Mouse (Mus musculus): ENCODE results near the gene Phykpl.
A peak's percentile ranks its signal among the peaks of the same experiment; 100 is the strongest.

Phykpl gene

DNA sequence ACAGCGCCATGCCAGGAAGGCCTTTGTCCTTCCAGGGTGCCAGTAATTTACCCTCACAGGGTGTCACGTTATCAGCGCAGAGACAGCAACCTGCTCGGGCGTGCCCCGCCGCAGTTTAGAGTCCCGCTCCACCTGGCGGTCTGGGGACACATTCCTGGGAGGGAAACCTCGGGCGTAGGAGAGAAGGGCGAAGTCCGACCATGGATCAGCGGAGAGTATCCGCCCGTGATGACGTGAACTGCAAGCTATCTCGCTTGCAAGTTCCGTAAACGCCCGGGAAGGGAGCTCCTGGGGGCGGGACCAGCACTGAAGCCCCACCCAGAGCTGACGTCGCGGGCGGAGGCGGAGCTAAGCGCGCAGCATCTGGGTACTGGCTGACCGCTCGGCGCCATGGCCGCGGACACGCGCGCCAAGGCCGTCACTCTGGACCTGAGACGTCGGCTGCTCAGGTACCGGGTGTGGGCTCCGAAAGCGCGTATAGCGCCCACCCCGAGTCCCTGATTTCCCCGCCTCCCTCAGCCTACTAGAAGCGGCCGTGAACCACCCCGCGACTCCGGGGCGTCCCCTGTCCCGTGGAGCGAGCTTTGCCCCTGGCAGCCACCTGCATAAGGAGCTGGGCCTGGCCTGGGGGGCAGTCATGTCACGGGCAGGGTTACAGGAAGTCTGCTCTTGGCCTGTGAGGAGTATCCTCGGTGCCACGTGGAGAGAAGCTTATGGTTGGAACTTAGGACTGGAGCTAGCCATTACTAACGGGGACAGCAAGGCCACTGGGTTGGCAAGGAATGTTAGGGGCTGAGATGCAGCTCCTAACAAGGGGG, at the start of gene Phykpl:
Gene Phykpl, plus strand, starts transcription at position 327 of the 818 bp plus-strand sequence.
- DNase-seq (ENCODE audit: low spot score in 2 of 2), result peak; percentile 97 to 98

DNA sequence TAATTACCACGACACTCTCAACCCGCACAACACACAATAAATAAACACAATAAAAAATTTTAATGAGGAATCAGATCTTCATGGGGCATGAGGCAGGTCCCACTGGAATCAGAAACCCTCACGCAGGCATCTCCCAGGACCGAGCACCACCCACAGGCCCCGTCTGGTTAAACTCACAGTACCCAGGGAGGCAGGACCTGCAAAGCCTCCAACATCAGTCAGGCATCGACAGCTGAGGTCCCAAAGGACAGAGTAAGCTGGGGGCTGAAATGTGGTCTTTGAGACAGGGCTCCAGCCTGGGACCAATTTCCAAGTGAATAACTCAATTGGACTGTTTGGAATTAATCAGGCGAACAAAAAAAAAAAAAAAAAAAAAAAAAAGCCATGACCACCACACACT, 46.2 kb upstream of the Phykpl start:
- DNase-seq (ENCODE audit: low spot score in 2 of 2), result no peak

DNA sequence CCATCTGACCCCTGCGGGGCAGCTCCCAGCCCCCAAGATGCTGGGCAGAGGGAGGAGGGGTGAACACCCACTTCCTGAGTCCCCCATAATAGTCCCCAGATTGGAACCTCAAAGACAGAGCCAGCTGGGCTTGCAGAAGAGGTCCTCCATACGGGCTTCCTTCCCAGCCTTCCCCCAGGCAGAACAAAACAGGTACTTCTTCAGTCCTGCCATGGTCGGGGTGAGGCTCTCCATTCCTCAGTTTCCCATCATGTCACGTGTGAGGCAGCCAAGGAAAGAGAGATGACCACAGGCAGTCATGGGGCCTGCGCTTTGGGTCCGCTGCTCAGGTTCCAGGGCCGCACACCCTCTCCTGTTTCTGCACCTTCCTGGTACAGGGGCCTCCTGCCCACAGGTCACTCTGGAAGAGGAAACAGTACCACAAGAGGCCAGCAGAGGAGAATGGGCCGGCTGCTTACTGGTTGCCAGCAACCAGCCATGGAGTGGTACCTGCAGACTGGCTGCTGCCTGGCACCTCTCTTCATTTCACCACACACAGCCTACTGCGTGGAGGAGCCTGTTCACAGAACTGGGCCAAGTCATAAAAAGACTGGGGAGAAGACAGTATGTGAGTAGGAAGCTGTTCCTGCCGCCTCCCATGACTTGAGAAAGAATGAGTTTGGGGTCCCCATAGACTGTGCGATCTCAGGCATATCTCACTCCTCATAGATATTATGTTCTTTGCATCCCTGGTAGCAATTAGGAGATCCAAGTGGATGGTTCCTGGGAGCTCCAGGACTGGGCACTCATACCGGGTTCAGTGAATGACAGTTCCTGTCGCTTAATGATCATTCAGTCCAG, 45.4 kb upstream of the Phykpl start:
- DNase-seq (ENCODE audit: low spot score in 2 of 2), result no peak

DNA sequence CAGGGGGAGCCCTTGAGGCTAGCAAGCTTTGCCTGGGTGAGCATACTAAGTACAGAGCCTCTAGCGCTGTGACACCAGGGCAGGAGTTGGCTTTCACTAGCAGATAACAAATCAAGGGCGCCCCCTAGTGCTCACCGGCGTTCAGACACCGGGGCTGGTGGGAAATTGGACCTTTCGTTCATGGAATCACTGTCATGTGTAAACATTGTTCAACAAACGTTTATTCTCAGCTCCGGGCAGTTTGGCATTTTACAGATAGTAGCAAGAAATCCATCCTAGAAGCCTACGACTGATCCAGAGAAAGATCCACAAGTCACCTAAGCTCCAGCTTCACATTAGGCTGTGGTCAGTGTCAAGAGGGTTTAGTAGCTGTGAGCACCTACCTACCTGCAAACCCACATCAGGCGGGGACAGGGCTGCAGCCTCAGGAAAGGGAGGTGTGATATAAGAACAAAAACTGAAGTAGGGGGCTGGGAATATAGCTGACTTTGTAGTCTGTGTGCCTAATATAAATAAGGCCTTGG, 44.7 kb upstream of the Phykpl start:
- peak; percentile 93 to 99 for DNase-seq (ENCODE audit: low spot score in 2 of 2)

DNA sequence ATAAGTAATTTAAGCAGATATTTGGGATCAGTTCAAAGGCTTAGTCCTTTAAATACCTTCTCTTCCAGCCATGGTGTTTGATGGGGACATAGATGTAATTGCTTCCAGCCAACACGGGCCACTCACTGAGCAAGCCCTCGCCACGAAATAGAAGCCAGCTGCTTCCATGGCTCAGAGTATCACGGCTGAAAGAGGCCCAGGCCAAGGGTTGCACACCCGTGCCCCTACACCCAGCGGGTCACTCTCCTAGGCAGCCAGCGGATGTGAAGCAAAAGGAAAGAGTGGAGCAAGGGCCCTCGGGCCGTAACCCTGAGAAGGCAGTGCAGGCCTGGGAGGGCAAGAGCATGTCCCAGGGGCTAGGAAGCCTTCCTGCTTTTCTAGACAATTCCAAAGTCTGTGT, 42.1 kb upstream of the Phykpl start:
- DNase-seq (ENCODE audit: low spot score in 2 of 2), result peak in 1 of 2 experiments; percentile 24

DNA sequence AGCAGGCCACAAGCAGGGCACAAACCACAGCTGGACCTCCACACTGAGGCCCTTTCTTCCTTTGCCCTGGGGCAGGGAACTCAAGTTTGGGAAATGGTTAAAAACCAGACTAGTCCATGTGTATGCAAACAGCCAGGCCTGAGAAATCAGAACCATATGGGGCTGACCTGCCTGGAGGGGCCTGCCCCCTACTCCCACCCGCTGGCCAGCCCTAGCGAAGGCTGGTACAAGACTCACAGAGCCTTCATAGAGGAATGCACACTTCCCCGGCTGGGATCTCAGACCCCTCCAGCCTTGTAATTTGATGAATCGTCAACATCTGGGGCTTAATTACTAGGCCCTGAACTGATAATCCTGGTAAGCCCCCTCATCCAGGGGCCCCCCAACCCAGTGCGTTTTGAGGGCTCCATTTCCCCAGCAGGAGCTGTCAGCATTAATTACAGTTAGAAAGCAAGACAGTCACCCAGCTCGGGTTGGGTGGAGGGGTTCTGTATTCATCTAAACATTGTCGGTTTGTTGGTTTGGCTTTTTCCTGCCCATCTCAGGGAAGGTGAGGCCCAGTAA, 41.0 kb upstream of the Phykpl start:
- no peak for DNase-seq (ENCODE audit: low spot score in 2 of 2)

DNA sequence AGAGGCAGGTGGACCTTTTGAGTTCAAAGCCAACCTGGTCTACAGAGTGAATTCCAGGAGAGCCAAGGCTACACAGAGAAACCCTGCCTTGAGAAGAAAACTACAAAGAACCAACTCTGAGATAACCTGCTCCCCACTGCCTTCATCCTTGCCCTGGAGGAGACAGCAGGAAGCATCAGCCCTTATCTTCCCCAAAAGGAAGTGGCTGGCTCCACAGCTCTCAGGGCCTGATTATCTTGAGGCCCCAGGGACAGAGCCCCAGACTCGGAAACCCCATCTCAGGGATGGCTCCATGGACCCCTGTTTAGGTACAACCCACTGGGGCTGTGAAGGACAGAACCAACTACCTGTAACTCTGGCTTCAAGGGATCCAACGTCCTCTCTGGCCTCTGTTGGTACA, 40.1 kb upstream of the Phykpl start:
- DNase-seq (ENCODE audit: low spot score in 2 of 2), result no peak

DNA sequence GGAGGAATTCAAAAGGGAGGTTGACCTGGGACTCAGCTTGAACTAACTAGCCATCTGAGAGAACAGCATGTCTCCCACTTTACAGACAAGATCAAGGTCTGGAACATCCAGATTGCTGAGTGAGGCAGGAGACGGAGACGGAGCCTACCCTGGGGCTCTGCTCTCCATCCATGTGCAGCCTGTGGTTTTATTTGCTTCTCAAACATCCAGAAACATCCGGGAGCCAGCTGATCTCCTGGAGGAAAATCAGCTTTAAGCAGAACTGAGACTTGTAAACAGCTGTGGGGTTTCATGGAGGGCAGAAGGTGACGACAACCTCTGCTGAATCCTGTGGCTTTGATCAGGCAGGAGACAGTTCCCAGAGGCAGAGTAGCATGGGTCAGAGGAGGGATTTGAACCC, 38.7 kb upstream of the Phykpl start:
- DNase-seq (ENCODE audit: low spot score in 2 of 2), result no peak

DNA sequence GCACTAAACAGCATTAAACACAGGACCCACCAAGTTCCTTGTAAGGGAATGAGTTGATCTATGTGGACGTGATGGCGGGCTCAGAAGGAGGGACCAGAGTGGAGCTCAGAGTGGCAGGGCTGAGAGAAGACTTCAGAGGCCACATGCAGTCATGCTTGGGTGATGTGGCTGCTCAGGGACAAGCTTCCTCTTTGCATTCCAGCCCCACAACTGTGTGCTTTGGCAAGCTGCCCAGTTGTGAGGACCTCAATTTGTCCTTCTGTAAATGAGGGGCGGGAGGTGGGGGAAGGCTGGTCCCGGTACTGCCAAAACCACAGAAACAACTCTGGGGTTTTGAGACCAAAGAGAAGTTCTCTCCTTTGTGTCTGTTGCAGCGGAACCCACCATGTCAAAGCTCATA, 33.3 kb upstream of the Phykpl start:
- no peak for DNase-seq (ENCODE audit: low spot score in 2 of 2)

DNA sequence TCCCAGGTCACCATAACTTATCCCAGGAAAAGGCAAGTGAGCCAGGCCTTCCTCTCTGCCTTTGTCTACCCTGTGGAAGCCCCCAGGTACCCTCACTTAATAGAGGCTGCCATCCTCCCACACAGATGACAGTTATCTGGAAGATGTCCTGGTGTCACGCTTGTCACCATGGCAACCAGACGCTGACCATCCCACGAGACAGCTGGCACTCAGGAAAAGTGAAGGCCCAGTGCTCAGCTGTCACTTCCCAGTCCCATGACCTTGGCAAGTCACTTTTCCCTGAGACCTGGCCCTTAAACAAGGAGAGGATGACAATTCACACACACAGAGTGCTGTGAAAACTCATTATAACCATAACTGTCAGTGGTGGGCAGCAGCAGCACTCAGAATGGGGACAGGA, 32.5 kb upstream of the Phykpl start:
- DNase-seq (ENCODE audit: low spot score in 2 of 2), result no peak

DNA sequence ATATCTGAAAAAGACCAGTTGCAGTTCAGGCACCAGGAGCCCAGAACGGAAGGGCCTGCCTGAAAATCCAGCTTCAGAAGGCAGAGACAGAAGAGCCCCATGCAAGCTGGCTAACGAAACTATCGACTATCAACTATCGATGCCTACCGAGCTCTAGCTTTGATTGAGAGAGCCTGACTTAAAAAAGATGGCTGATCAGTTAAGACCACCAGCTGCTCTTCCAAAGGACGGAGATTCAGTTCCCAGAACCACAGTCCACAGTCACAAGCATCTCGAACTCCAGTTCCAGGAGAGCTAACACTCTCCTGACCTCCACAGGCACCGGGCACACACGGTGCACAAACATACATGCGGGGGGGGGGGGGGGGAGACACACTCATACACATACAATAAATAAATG, 30.0 kb upstream of the Phykpl start:
- no peak for DNase-seq (ENCODE audit: low spot score in 2 of 2)

DNA sequence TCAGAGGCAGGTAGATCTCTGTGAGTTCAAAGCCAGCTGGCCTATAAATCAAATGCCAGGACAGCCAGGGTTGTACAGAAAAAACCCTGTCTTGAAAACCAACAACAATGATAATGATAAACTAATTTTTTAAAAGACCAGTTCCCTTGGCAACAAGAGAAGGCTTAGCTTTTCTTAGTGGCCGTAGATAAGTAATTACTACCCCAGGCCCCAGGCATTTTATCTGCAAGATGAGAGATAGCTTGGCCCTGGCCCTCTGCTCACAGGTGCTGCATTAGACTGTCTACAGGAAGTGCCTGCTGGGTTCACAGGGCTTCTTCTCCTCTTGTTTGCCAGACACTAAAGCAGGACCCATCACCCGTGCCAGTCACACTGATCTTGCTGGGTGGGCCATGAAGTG, 29.5 kb upstream of the Phykpl start:
- DNase-seq (ENCODE audit: low spot score in 2 of 2), result no peak

DNA sequence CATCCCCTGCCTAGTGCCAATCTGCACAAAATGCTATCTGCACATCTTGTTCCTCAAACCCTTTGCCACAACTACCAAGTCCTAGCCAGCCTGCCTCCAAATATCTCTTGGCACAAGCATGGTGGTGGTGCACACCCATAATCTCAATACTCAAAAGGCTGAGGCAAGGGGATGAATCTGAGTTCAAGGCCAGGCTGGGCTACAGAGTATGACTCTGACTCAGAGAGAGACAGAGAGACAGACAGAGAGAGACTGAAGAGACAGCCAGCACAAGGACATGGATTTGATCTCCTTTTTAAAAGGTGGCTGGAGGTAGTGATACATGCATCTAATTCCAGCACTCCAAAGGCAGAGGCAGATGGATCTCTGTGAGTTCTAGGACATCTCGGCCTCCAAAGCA, 21.3 kb upstream of the Phykpl start:
- no peak for DNase-seq (ENCODE audit: low spot score in 2 of 2)

DNA sequence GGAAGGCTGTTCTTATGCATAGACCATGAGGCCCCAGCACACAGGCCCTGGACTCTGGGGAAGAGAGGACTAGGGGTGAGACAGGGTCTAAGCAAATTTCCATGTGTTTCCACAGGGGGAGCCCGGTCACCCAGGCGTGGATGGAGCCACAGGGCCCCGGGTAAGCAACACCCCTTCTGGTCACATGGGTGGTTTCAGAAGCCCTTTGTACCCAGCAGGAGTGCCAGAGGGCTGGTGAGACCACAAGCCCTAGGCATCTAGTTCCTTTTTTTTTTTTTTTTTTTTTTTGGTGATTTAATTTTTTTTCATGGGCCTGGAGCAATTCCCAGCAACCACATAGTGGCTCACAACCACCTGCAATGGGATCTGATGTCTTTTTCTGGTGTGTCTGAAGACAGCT, 19.5 kb upstream of the Phykpl start:
- no peak for DNase-seq (ENCODE audit: low spot score in 2 of 2)

DNA sequence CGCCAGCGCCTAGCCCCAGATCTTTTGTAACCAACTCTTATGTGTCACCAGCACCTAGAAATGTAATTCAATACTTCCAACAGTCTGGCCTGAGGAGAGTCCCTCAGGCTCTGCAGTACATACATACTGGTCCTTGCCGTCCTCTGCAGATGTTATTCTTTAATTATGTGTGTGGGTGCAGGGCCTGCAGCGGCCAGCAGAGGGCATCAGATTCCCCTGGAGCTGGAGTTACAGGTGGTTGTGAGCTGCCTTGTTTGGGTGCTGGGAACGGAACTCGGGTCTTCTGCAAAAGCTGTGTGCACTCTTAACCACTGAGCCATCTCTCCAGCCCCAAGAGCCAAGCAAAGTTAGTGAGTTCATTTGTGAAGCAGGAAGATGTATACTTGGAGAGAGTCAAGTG, 18.6 kb upstream of the Phykpl start:
- DNase-seq (ENCODE audit: low spot score in 2 of 2), result no peak

DNA sequence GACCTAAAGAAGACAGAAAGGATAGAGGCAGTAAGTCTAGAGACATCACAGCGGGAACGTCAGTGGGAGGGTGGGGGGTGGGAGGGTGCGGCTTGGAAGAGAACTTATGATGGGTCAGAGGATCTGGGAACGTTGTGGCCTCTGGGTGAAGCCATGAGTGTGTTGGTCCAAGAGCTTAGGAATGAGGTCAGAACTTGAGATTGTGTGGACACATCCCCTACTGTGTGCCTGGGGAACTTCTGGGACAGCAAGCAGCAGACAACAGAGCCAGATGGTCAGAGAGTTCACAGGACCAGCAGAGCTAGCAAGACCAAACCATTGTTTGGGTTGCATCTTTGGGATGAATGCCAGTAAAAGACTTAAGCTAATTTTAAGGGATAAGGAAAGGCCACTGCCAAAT, 15.8 kb upstream of the Phykpl start:
- no peak for DNase-seq (ENCODE audit: low spot score in 2 of 2)

DNA sequence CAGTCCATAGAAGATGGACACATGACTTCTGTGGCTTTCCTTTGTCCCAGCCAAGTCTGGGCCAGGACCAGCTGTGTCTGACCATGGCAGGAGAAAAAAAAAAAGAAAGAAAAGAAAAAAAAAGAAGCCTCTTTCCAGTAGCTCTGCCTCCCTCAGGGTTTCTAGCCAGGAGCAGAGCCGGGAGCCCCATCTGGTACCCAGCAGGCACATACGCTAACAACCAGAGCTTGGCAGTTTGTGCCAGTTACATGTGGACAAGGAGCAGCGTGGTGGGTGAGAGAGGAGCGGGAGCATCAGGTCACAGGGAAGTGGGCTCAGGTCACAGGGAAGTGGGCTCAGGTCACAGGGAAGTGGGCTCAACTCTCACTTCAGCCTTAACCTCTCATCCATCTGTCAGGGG, 8.1 kb upstream of the Phykpl start:
- no peak for DNase-seq (ENCODE audit: low spot score in 2 of 2)

DNA sequence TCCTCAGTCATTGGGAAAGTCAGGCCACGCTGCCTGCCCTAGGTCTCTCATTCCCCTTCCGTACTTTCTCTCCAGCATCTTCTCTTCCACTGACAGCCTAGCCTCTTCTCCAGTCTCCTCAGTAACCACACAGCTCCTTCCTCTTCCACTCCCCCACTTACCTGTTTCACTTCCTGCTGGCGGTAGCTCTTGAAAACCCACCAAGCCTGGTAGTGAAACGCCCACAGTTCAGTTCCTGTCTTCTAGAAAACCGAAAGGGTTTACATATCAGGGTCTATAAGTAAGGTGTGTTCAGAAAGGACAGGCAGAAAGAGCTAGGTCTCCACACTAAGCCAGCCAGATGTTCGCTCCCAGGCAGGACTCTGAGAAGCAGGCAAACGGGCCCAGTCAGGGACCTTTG, 7.0 kb upstream of the Phykpl start:
- no peak for DNase-seq (ENCODE audit: low spot score in 2 of 2)

DNA sequence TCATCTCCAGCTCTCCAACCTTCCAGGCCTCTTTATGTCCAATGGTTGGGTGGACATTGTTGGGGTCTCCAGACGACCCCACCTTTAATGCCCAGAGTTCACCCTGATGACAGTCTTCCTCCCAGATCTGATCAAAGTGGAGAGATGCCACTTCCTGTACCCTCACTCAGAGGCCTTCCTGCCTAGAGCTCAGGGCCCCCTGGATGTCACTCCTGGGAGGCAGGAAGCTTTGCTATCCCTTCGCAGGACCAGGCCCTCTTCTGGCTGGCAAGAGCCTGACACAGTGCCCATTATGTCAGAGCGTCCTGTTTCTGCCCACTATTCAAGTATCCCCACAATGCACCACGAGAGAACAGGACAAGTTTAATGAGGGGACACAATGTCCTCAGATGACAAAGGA, 5.5 kb upstream of the Phykpl start:
- no peak for DNase-seq (ENCODE audit: low spot score in 2 of 2)

DNA sequence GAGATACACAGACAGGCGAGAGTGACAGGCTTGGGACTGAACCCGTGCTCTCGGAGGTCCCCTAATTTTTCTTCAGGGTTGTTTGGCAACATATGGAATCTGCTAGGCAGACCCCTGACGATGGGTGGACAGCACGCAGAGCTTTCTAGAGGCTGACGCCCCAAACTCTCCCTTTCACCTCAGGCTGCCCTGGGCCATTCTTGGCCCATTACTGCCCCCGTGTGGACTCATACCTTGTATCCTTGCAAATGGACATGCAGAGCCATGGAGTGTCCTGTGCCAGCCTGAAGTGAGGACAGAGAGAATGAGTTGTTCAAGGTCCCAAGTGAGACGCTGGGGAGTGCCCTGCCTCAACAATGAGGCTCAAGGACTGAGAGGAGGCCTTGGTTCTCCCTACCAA, 1.8 kb upstream of the Phykpl start:
- DNase-seq (ENCODE audit: low spot score in 2 of 2), result peak; percentile 79 to 91

DNA sequence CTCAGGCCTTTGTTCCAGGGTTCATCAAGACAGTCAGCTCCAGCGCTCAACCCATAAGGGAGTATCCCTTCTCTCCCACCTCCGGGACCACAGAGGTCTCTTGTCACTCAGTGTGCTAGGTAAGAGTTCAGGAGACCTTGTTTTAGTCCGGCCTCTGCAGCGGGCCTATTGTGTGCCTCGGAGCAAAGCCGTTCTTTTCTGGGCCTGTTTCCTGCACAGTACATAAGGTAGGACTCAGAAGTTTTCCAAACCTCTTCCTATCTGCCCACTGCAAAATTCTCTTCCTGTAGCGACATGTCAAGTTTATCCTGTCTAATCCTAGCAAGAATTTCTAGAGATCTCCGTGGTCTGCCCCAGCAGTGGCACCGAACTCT, 513 bp upstream of the Phykpl start:
- peak in 1 of 2 experiments; percentile 72 for DNase-seq (ENCODE audit: low spot score in 2 of 2)

DNA sequence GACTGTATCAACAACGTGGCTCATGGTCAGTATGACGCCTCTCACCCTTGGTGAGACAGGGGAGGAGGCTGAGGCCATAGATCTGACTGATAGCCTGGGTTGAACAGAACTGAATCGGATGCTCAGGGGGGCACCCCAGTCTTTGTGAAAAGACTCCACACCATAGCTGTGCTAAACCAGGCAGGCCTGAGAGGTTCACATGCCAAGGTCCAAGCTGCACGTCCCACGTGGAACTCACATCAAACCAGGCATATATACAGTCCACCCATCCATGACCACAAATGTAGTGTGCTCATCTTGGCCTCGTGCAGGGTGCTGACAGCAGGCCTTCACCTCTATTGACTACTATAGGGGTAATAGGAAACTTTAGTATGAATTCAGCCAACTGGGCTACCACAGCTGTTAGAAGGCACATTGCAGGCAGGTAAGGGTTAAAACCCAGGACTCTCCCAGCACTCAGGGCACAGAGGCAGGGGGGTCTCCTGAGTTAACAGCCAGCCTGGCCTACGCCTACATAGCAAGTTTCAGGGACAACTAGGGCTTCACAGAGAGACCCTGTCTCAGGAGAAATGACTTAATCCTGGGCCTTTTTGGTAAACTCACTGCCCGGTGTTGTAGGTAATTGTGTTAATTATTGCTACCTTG, 1.2 kb downstream of the Phykpl start:
- no peak for DNase-seq (ENCODE audit: low spot score in 2 of 2)

Measured in spleen, postnatal 4 days (tissue).